Mouse (Mus musculus): ENCODE data around the gene Kdm6b. TPM values are rescaled to one million over a fixed set of nuclear protein-coding genes. Genes with fewer than 3 reads are reported as not detected.
A peak's percentile ranks its signal among the peaks of the same experiment; 100 is the strongest.

The Kdm6b gene
- total RNA-seq, 1 experiment from 2014 or later, result 18.4 TPM

DNA sequence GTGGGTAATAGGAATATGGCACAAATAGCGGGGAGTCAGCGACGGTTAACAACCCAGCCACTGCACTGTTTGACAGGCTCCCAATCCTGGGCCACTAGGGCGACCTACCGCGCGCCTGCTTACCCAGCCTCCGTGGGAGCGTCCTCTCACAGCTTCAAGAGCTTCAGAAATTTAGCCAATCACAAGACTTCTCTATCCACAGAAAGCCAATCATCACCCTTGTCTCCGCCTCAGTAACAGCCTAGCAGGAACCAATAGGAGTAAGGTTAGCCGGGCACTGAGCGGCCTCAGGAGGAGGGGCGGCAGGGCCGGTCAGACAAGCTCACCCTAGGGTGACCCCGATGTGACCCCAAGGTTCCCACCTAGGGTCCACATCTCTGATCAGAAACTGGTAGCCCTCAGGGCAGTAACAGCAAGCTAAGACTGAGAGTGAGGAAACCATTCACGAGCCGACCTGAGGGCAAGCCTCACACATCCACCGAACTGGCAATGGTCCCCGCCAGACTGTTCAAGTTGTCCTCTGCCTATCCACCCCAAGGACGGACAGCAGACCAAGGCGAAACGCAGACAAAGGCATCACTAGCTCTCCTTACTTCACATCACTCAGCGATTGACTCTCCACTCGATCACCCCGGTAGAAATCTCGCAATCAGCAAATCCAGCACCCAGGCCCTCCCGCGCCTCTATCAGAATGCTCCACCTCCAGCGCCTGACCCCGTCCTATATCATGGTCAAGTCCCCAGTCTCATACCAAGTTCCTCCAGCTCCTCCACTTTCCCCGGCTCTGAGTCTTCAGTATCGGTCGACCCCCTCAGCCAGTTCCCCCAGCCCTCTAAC is 4.7 kb downstream of the Kdm6b start:
- peak; percentile 54 for ATAC-seq (ENCODE audit: extremely low read depth, insufficient number of reproducible peaks, low FRiP score, poor library complexity, severe bottlenecking)

- ATAC-seq (ENCODE audit: extremely low read depth, insufficient number of reproducible peaks, low FRiP score, poor library complexity, severe bottlenecking), result no peak
These were observed 5.8 kb downstream of the Kdm6b start for GRCm38 (mm10) chr11:69407724-69408004.

- no peak for ATAC-seq (ENCODE audit: extremely low read depth, insufficient number of reproducible peaks, low FRiP score, poor library complexity, severe bottlenecking)
These were observed 6.4 kb downstream of the Kdm6b start for GRCm38 (mm10) chr11:69406867-69407723.

DNA sequence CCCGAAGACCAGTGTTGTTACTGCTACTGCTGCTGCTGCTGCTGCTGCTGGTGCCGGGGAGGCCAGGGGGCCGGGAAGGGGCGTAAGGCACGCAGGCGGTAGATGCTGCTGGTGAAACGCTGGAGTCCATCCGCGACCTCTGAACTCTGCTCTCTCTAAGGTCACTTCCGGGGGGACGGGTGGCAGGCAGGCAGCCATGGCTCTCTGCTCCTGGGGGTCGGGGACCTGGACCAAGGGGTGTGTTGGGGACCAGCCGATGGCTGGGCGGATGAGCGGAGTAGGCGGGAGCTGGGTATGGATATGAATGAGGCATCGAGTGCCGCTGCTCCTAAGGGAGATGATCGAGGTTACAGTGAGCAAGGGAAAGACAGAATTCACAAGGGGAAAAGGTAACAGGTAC is 7.2 kb downstream of the Kdm6b start:
- ATAC-seq (ENCODE audit: extremely low read depth, insufficient number of reproducible peaks, low FRiP score, poor library complexity, severe bottlenecking), result no peak

DNA sequence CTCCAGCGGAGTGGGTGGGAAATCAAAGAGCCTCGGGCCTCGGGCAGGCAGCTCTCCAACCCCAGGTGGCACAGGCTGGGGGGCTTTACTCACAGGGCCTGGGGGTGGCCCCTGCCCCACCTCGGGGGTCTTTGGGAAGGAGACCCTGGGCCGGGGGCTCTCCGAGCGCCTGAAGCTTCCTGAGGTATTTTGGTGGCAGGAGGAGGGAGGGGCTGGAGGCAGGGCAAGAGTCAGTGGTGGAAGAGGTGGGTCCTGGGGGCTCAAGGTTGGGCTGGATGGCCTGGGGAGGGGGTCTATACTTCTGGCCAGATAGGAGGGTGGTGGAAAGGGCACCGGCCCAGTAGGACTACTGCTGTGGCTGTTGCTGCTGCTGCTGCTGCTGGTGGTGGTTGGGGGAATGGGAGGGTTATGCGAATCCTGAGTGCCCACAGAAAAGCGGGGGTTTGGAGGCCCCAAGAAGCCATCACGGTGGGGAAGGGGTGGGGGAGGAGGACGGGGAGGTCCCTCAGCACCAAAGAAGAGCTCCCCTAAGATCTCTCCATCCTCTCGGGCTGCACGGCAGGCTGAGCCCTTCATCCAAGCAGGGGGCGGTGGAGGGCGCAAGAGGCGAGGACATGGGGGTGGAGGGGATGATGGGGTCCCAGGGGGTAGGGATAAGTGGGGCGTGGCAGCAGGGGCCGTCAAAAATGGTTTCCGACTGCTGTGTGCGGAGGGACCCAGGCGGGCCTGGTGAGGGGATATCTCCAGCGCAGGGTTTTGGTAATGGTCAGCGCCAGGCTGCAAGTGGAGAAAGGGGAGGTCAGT is 7.9 kb downstream of the Kdm6b start:
- ATAC-seq (ENCODE audit: extremely low read depth, insufficient number of reproducible peaks, low FRiP score, poor library complexity, severe bottlenecking), result no peak

DNA sequence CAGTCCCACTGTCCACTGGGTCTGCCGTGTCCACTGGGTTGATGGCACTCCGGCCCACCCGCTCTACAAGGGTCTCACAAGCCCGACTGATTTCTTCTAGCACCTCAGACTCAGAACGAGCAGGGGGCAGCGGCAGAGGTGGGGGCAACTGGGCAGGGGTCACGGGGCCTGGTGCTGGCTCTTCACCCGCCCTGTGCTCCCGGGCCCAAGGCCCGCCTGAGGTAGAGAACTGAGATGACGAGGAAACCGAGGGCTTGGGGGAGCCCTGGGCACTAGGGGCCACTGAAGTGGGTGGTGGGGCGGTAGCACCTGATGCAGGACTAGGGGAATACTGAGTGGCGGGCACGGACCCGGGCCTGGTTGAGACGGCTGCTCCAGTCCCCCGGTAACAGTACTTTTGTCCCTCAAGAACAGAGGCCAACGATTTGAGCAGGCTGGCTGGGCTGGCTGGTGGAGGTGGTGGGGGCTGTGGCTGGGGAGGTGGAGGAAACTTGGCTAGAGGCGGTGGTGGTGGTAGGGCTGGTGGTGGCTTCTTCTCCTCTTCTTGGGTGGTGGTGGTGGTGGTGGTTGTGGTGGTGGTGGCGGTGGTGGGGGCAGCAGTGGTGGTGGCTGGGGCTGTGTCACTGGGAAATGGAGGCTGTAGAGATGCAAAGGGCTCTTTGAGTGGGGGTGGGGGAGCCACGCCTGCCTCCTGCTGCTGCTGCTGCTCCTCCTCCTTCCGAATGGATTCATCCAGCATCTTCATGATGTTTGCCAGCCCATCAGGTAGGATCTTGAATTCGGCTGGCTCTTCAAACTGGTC is 8.7 kb downstream of the Kdm6b start:
- no peak for ATAC-seq (ENCODE audit: extremely low read depth, insufficient number of reproducible peaks, low FRiP score, poor library complexity, severe bottlenecking)

GRCm38 (mm10) chr11:69403691-69404594 is 9.5 kb downstream of the Kdm6b start:
- ATAC-seq (ENCODE audit: extremely low read depth, insufficient number of reproducible peaks, low FRiP score, poor library complexity, severe bottlenecking), result no peak

DNA sequence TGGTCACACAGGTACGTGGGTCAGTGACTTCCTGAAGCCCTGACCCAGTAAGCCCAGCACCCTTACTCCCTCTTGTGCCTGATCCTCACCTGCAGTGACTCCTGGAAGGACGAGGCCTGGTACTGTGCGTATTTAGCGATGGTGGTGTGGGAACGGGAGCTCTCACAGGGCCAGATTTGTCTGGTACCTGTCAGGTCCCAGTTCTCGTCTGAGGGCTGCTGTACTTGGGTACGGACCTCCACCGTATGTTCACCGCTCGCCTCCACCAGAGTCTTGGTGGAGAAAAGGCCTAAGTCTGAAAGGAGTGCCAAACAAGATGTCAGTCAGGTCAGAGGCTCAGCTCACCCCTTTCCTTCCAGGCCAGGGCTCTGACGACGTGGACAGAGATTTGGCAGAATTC is 11.5 kb downstream of the Kdm6b start:
- ATAC-seq (ENCODE audit: extremely low read depth, insufficient number of reproducible peaks, low FRiP score, poor library complexity, severe bottlenecking), result no peak

DNA sequence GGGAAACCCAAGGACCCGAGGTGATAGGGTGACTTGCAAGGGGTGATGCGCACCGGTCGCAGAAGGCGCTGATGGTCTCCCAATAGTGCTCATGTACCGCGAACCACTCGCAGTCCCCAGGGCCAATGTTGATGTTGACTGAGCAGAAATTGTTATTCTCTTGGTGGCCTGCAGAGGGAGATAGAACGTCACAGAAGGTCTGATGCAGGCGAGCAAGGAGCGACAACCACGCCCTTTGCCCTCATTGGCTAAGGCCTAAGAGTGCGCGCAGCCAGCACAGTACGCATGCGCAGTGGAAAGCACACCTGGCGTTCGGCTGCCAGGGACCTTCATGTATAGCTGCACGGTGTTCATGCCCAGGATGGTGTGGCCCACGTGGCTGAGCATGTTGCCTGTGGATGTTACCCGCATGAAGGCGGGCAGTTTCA is 12.3 kb downstream of the Kdm6b start:
- peak; percentile 85 for ATAC-seq (ENCODE audit: extremely low read depth, insufficient number of reproducible peaks, low FRiP score, poor library complexity, severe bottlenecking)

- no peak for ATAC-seq (ENCODE audit: extremely low read depth, insufficient number of reproducible peaks, low FRiP score, poor library complexity, severe bottlenecking)
These were observed 13.2 kb downstream of the Kdm6b start for GRCm38 (mm10) chr11:69400083-69400850.

- ATAC-seq (ENCODE audit: extremely low read depth, insufficient number of reproducible peaks, low FRiP score, poor library complexity, severe bottlenecking), result no peak
These were observed 14.0 kb downstream of the Kdm6b start for GRCm38 (mm10) chr11:69399201-69400082.

- ATAC-seq (ENCODE audit: extremely low read depth, insufficient number of reproducible peaks, low FRiP score, poor library complexity, severe bottlenecking), result no peak
These were observed 14.8 kb downstream of the Kdm6b start for GRCm38 (mm10) chr11:69398486-69399200.

DNA sequence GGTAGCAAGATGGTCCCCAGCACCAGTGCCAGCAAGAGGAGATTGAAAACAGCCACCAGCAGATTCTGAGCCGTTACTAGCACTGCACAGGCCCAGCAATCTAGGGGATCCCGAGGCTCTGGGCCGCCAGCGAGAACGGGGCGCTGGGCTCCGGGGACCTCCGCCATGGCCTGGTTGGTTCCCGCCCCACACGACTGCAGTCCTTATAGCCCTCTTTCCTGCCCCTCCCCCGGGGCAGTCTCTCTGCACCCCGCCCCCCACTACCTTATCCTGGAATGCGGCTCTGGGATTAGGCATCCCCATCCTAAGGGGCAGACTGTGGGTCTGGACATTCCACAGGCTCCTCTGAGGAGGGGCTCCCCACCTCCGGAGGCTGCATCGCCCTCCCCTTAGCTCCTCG is 15.4 kb downstream of the Kdm6b start, which contains the start of gene Tmem88:
TSS of gene Tmem88 (minus strand) at position 176 of the 400 bp plus-strand sequence.
- no peak for ATAC-seq (ENCODE audit: extremely low read depth, insufficient number of reproducible peaks, low FRiP score, poor library complexity, severe bottlenecking)

- ATAC-seq (ENCODE audit: extremely low read depth, insufficient number of reproducible peaks, low FRiP score, poor library complexity, severe bottlenecking), result no peak
These were observed 15.9 kb downstream of the Kdm6b start for GRCm38 (mm10) chr11:69397581-69398057.

DNA sequence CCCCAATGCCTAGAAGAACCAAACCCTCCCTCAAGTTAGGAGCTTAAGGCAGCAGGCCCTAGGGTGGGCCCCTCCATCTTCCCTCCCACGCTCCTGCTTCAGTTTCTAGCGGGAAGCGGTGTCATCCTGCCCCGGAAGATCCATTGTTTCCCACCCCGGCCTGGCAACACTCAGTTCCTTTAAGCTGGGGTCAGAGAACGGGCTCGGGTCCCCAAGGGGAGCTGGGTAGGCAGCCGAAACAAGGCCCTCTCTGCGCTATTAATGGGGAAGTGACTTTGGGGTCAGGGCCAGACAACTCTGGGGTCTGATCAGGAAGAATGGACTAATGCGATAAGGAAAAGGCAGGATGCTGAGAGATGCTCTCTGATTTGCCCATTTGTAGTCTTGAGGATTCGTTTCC is 16.7 kb downstream of the Kdm6b start:
- ATAC-seq (ENCODE audit: extremely low read depth, insufficient number of reproducible peaks, low FRiP score, poor library complexity, severe bottlenecking), result no peak

Measured in neutrophil, adult 5-6 weeks (primary cell).